Mouse (Mus musculus): ENCODE data around the gene Olfr945. TPM values are rescaled to one million over a fixed set of nuclear protein-coding genes. Genes with fewer than 3 reads are reported as not detected.

Olfr945 gene
- polyA plus RNA-seq (2011; ENCODE audit: insufficient read length, low read depth, missing spikeins), result not detected in 2 replicates

GRCm38 (mm10) chr9:39276718-39277117 is at the start of gene Olfr945:
Gene Olfr945 (minus strand): TSS chr9:39276818.
- Histone ChIP-seq H3K4me1 (ENCODE audit: control insufficient read depth, insufficient read depth, low read length) (no peaks in the 10 kb centered on the region), H3K27ac (ENCODE audit: insufficient read depth, low read length) (no peak within 1 kb of the TSS), H3K4me3 (ENCODE audit: insufficient read depth, low read length) (no peak within 1 kb of the TSS)
- TF ChIP-seq CTCF (IDR thresholded peaks at IDR 0.05; ENCODE audit: borderline replicate concordance, insufficient read depth, low read length) (no peak), POLR2A (IDR thresholded peaks at IDR 0.05; ENCODE audit: low read depth, low read length) (no peak)

GRCm38 (mm10) chr9:39325945-39326344 is 49.3 kb upstream of the Olfr945 start, which contains the start of gene Olfr948:
Gene Olfr948 (minus strand): TSS chr9:39326045.
- Histone ChIP-seq H3K27ac (ENCODE audit: insufficient read depth, low read length) (no peak within 1 kb of the TSS), H3K4me3 (ENCODE audit: insufficient read depth, low read length) (no peak within 1 kb of the TSS)
- TF ChIP-seq POLR2A (IDR thresholded peaks at IDR 0.05; ENCODE audit: low read depth, low read length) (no peak), CTCF (IDR thresholded peaks at IDR 0.05; ENCODE audit: borderline replicate concordance, insufficient read depth, low read length) (no peak)

GRCm38 (mm10) chr9:39287136-39287535 is 10.5 kb upstream of the Olfr945 start:
- TF ChIP-seq CTCF (IDR thresholded peaks at IDR 0.05; ENCODE audit: borderline replicate concordance, insufficient read depth, low read length), result no peak
- TF ChIP-seq POLR2A (IDR thresholded peaks at IDR 0.05; ENCODE audit: low read depth, low read length), result no peak
- Histone ChIP-seq H3K4me3 (ENCODE audit: insufficient read depth, low read length) (no peak overlapping the region), H3K27ac (ENCODE audit: insufficient read depth, low read length) (no peak overlapping the region), H3K4me1 (ENCODE audit: control insufficient read depth, insufficient read depth, low read length) (no peaks in the 10 kb centered on the region)

More at GRCm38 (mm10) chr9:39325945-39326344, 49.3 kb upstream of the Olfr945 start, which contains the start of gene Olfr948:
- H3K4me1 ChIP-seq (ENCODE audit: control insufficient read depth, insufficient read depth, low read length), result no peaks in the 10 kb centered on the region

- Histone ChIP-seq H3K4me3 (ENCODE audit: insufficient read depth, low read length) (no peak within 1 kb of the TSS), H3K4me1 (ENCODE audit: control insufficient read depth, insufficient read depth, low read length) (no peaks in the 10 kb centered on the region), H3K27ac (ENCODE audit: insufficient read depth, low read length) (no peak within 1 kb of the TSS)
- no peak for TF ChIP-seq CTCF (IDR thresholded peaks at IDR 0.05; ENCODE audit: borderline replicate concordance, insufficient read depth, low read length)
- TF ChIP-seq POLR2A (IDR thresholded peaks at IDR 0.05; ENCODE audit: low read depth, low read length), result no peak
Measured at GRCm38 (mm10) chr9:39249894-39250293, 26.7 kb downstream of the Olfr945 start, which contains the start of gene Olfr1537. Gene Olfr1537 (minus strand): TSS chr9:39249994.

Other genes starting within 250 kb of the Olfr945 start
- gene Olfr937, start 211.9 kb downstream of the Olfr945 start, polyA plus RNA-seq (2011; ENCODE audit: insufficient read length, low read depth, missing spikeins), result not detected in 2 replicates
- not detected in 2 replicates for gene Olfr938, start 197.9 kb downstream of the Olfr945 start, polyA plus RNA-seq (2011; ENCODE audit: insufficient read length, low read depth, missing spikeins)
- gene Olfr27, start 148.7 kb downstream of the Olfr945 start, polyA plus RNA-seq (2011; ENCODE audit: insufficient read length, low read depth, missing spikeins), result not detected in 2 replicates
- not detected in 2 replicates for gene Olfr943, start 110.5 kb downstream of the Olfr945 start, polyA plus RNA-seq (2011; ENCODE audit: insufficient read length, low read depth, missing spikeins)
- not detected in 2 replicates for gene Olfr944, start 74.9 kb downstream of the Olfr945 start, polyA plus RNA-seq (2011; ENCODE audit: insufficient read length, low read depth, missing spikeins)
- not detected in 2 replicates for gene Olfr1537, start 26.8 kb downstream of the Olfr945 start, polyA plus RNA-seq (2011; ENCODE audit: insufficient read length, low read depth, missing spikeins)
- not detected in 2 replicates for gene Olfr948, start 49.2 kb upstream of the Olfr945 start, polyA plus RNA-seq (2011; ENCODE audit: insufficient read length, low read depth, missing spikeins)
- not detected in 2 replicates for gene Olfr951, start 110.6 kb upstream of the Olfr945 start, polyA plus RNA-seq (2011; ENCODE audit: insufficient read length, low read depth, missing spikeins)
- gene Olfr952, start 150.3 kb upstream of the Olfr945 start, polyA plus RNA-seq (2011; ENCODE audit: insufficient read length, low read depth, missing spikeins), result not detected in 2 replicates
- gene Olfr954, start 179.9 kb upstream of the Olfr945 start, polyA plus RNA-seq (2011; ENCODE audit: insufficient read length, low read depth, missing spikeins), result not detected in 2 replicates
- gene Olfr955, start 195.1 kb upstream of the Olfr945 start, polyA plus RNA-seq (2011; ENCODE audit: insufficient read length, low read depth, missing spikeins), result not detected in 2 replicates
- not detected in 2 replicates for gene Olfr44, start 217.2 kb upstream of the Olfr945 start, polyA plus RNA-seq (2011; ENCODE audit: insufficient read length, low read depth, missing spikeins)
- not detected in 2 replicates for gene Olfr957, start 239.0 kb upstream of the Olfr945 start, polyA plus RNA-seq (2011; ENCODE audit: insufficient read length, low read depth, missing spikeins)

Data from embryonic fibroblast, embryonic 13.5 days (primary cell).